Mouse (Mus musculus) embryo, embryonic 11 days (tissue): ENCODE data around the gene Rtn4rl1.
A peak's percentile ranks its signal among the peaks of the same experiment; 100 is the strongest.

Experiments
- DNase-seq: peaks from one replicate; pipeline ENCODE4 v3.0.0-alpha.2; 2015

Rtn4rl1 gene

DNA sequence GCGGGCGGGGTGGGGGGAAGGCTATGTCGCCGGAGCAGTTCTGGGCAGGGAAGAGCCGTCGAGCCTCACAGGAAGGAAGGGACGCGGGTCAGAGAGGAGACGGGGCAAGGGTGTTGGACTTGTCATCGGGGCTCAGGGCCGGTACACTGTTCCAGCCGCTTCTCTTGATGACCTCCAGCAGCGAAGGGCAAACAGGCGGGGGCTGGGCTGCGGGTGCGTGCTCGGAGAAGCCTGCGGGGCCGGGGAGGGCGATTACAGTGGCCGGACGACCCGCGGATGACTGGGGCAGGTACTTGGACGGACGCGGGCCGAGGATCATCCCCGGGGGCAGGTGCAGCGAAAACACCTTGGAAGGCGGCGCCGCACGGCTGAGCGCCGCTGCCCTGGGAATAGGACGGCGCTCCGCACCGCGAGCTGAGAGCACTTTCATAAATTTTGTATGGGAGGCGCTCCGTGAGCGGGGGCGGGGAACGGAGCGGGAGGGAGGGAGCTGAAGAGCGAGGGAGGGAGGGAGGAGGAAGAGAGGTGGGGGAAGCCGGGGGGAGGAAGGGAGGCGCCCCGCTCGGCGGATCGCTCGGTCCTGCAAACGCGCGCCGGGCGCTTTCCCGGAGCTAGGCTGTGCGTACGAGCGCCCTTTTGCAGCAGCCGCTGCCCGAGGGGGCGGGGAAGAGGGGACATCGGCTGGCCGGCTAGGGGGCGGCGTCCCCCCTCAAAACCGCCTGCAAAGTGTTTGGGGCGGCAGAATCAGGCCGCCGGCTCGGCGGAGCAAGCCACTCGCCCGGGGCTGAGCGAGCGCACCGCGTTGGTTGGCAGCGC lies at the start of gene Rtn4rl1:
Rtn4rl1 (plus strand) TSS at position 528 of the 816 bp plus-strand sequence.
- peak; percentile 65 for DNase-seq

GRCm38 (mm10) chr11:75145841-75146240 lies 47.7 kb upstream of the Rtn4rl1 start:
- no peak for DNase-seq

DNA sequence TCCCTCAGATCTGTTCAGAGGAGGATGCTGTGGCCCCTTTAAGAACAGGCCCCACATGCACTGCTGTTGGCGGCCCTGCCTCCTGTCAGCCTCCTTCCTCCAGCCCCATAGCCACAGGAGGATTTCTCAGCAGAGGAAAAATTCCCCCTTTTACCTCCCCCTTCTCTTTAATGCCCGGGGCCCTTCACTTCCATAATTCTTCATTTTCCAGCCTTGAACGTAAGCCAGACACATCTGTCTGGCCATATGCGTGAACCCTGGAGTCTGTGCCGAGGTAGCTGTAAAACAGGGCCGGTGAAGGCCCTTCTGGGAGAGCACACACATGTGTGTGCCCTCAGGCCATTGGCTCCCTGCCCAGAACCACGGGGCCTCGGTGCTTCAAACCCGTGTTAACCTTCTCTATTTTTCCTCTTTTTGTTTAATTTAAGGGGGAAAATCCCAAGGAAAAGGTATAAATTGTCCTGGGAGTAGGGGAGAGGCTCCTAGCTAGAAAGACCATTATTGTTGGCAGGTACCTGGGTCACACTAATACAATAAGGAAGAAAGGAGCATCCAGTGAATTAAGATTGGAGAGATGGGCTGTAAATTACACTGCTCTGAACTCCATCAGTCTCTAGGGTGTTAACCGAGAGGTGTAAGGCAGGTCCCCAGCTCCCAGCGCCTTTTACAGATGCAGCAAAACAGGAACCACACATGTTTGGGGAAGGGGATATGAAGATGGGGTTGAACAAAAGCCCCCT lies 46.3 kb upstream of the Rtn4rl1 start:
- DNase-seq = peak; percentile 67

GRCm38 (mm10) chr11:75147846-75148168 lies 45.8 kb upstream of the Rtn4rl1 start:
- DNase-seq = peak; percentile 66

DNA sequence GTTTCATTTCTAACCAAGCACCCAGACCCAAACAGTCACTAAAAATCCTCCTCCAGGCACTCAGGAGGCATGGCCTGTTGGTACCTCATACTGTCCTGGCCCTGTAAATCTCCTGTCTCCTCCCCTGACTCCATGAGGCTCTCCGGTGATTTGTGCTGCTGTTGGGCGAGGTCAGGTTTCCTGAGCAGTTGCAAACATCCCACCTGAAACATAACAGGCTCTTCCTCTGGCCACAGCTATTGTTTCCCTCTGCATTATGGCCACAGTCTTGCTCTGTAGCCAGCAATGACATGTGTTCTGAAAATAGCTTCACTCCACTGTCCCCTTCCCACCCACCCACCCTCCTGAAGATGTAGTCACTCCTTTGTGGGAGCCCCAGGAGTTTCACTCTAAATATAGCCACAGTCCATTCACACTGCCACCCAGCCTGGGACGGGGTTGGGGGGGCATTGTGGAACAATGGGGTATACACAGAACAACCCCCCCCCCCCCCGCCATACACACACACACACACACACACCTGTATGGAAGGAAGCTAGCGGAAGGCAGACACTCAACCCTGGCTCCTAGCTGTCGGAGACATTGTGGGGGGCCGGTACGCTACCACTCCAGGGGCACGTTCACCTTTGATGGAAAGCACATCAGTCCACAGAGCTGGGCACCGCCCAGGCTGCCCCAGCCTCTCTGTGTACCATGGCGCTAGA lies 45.1 kb upstream of the Rtn4rl1 start:
- no peak for DNase-seq

DNA sequence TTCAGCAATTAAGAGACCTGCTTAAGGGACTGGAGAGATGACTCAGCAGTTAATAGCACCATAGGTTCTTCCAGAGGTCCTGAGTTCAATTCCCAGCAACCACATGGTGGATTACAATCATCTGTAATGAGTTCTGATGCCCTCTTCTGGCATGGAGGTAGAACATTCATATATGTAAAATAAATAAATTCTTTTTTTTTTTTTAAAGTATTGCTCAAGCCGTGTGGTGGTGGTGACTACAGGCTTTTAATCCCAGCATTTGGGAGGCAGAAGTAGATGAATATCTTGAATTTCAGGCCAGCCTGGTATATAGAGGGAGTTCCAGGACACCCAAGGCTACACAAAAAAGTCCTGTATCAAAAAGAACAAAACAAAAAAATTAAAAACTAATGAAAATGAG lies 43.2 kb upstream of the Rtn4rl1 start:
- no peak for DNase-seq

- DNase-seq = no peak
These were observed 40.7 kb upstream of the Rtn4rl1 start for GRCm38 (mm10) chr11:75152603-75153557.

DNA sequence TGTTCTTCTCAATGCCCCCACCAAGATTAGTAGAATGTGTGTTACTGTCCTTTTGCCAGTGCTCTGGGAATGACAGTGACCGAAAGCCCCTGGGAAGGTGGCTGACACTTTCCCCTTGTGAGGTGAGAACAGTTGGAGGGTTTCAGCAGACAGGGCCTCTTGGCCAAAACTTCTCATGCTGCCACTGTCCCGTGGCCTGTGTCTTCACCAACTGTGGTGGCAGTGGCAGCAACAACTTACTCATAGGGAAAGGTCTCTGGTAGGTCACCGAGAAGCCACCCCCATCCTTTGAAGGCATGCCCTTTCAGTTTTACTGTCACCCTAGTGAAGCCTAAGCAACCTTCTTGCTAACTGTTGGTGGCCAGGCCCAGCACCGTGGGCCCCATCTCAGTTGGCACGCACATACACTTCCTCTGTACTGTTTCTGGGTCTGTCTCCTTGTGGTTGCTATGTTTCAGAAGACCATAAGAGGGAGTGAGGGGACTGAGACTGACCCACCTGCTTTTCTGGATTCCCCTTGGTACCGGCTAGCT lies 39.5 kb upstream of the Rtn4rl1 start:
- no peak for DNase-seq

GRCm38 (mm10) chr11:75155985-75156384 lies 37.6 kb upstream of the Rtn4rl1 start:
- no peak for DNase-seq

- DNase-seq = no peak
These were observed 37.2 kb upstream of the Rtn4rl1 start for GRCm38 (mm10) chr11:75156416-75156815.

DNA sequence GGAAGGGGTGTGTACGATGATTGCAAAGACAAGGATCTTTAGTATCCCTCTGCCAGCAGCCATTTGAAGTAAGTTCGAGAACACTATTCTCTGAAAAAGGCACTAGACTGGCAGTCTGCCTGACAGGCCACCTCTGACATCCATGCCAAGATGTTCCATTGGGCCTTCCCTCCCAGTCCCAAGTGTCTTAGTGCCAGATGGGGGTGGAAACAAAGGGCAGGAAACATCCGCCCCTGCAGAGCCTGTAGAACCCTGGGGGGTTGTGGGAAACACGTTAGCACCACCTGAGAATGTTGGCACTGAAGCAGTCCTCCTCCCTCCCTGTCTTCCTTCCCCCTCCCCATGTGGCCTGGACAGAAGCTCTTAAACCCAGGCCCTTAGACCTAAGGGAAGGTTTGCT lies 36.5 kb upstream of the Rtn4rl1 start:
- DNase-seq = no peak

GRCm38 (mm10) chr11:75157901-75158300 lies 35.7 kb upstream of the Rtn4rl1 start:
- DNase-seq = no peak

DNA sequence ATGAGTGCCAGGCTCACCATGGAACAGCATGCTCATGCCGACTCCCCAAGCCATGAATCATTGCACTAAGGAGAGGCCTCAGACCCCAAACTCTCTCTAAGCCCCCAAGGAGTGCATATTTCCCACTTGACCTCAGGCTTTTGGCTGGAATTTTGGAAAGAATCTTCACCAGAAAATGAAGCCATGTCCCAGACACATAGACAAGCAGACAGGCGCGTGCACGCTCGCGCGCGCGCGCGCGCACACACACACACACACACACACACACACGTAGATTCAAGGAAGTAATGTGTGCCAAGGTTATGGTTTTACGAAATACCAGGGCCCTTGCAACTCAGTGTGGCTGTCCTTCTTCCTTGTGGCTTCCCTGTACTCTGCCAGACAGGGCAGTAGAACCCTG lies 35.2 kb upstream of the Rtn4rl1 start:
- no peak for DNase-seq

DNA sequence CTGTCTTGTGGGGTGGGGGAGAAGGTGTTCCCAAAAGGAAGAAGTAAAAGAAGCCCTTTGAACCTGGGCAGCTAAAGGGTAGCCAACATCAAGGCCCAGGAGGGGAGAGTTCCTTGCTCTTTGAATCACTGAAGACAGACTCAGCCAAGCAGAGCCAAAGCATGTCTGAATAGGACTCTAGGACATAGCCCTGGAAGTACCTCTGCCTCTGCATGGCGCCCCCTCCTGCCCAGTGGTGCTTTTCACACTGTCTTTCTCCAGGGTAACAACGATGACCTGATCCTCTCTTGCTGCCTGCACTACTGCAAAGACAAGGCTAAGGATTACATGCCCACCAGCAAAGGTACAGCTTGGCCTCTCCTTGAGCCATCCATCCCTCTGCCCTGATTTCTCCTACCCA lies 34.0 kb upstream of the Rtn4rl1 start:
- no peak for DNase-seq

DNA sequence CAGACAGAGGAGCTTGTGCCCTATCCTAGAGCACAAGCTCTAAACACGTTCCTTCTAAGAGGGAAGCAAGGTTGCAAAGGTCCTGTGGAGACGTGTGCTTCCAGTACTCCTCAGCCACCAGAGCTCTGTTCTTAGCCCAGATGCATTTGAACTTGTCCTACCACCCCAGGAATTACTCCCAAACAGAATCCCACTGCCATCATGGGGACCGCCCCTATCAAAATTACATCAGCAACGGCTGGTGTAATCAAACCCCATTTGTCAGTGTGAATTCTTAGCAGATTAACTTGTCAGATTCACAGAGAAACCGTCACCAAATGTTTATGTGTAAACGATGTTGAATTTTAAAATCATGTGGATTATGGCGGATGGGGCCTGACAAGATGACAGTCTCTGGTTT lies 32.6 kb upstream of the Rtn4rl1 start:
- no peak for DNase-seq

DNA sequence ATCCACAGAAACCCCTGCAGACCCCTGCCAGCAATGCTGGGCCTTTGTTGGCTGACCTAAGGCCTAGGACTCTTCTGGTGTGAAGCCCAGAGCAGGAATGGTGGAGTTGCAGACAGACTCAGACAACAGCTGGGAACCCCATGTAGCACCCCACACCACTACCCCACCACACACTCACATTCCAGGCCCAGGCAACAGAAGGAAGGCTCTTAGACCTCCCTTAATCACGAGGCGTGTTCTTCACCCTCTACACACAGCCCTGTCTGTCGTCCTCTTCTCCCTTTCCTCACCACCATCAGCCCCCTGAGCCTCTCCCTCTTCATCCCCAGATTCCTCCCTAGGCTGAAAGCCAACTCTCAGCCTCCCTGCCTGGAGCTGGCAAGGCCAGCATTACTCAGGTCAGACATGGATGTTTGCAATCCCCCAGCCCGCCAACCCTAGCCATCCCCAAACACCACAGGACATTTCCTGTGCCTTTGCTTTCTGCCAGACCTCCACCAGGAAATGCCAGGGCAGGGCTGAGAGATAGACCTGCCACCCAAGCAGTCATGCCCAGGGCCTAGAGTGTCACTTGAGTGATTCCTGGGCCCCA lies 32.1 kb upstream of the Rtn4rl1 start:
- no peak for DNase-seq

- DNase-seq = no peak
These were observed 30.9 kb upstream of the Rtn4rl1 start for GRCm38 (mm10) chr11:75162591-75163080.

- no peak for DNase-seq
These were observed 30.2 kb upstream of the Rtn4rl1 start for GRCm38 (mm10) chr11:75163379-75163778.

DNA sequence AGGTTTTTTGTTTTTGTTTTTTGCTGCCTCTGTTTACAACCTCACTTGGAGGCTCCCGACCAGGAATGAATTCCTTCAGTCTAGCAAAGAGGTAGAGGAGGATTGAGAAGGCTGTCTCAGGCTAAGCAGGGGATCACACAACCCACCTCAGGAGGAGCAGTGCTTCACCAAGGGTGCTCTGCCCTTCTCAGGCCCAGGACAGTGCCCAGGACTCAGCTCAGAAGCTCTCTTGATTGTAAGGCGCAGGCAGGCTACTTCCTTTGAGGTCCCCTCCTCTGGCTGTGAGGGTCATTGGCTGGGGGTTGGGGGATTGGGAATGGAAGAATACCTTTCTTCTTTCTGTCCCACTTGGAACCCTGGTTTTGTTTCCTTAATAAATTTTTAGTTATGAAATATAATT lies 29.5 kb upstream of the Rtn4rl1 start:
- DNase-seq = no peak

GRCm38 (mm10) chr11:75164750-75165149 lies 28.8 kb upstream of the Rtn4rl1 start:
- no peak for DNase-seq

DNA sequence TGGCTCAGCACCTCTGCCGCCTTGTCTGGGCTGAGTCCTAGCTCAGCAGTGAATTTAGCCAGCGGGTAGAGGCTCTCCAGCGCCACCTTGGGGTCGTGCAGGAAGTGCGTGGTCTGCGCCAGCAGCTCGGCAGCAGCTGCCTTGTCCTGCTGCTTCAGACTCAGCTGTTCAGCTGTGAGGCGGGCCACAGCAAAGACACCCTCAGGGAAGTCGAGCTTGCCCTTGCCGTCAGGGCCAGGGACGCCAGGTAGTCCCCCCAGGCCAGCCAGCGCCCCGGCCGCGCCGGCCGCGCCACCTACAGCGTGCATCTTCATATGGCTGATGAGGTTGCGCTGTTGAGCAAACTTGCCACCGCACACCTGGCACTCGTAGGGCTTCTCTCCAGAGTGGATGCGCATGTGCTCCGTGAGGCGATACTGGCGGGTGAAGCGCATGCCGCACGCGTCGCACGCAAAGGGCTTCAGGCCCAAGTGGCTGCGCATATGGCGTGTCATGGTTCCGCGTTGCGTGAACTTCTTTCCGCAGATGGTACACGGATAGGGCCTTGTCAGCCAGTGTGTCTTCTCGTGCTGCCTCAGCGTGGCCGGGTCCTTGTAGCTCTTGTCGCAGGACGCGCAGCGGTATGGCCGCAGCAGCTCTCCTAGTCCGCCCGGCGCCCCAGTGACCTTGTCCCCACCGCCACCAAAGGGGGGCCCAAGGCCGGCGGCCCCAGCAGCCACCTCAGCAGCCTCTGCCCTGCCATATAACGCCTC lies 28.0 kb upstream of the Rtn4rl1 start:
- DNase-seq = peak; percentile 60
